Mouse (Mus musculus) cerebellum, postnatal 10 days (tissue): ENCODE data around the gene Pcsk7.

ENCODE experiments used
- DNase-seq, 2 experiments: peaks; one replicate each; pipeline ENCODE4 v3.0.0; 2021; ENCODE audit warnings: mixed read lengths in 2 of 2

The Pcsk7 gene

GRCm38 (mm10) chr9:45976884-45977283, 70.6 kb downstream of the Pcsk7 start:
- DNase-seq = peak in 1 of 2 experiments; percentile 22
